Mouse (Mus musculus) C2C12 (cell line): ENCODE data around the gene Gm28048. TPM values are rescaled to one million over a fixed set of nuclear protein-coding genes. Genes with fewer than 3 reads are reported as not detected.

Experiments
- H3K27me3 ChIP-seq: one replicate; pipeline ENCODE4 v1.6.1; 2011; ENCODE audit not compliant: control insufficient read depth, insufficient read depth, insufficient read length
- H3K36me3 ChIP-seq: one replicate; pipeline ENCODE4 v1.6.1; 2011; ENCODE audit not compliant: control insufficient read depth, insufficient read depth
- H3K4me3 ChIP-seq: one replicate; pipeline ENCODE4 v1.5.1; 2011; ENCODE audit warnings: mild to moderate bottlenecking, control low read depth; ENCODE audit not compliant: poor library complexity, insufficient read depth, severe bottlenecking
- H3K79me2 ChIP-seq: one replicate; pipeline ENCODE4 v1.6.1; 2011; ENCODE audit not compliant: control insufficient read depth, insufficient read depth
- H3K79me3 ChIP-seq: one replicate; pipeline ENCODE4 v1.6.1; 2011; ENCODE audit warnings: low read depth, control low read depth
- H3ac ChIP-seq: one replicate; pipeline ENCODE3; 2011; ENCODE audit warnings: low read depth; ENCODE audit not compliant: control insufficient read depth, insufficient read length
- CEBPB ChIP-seq: IDR thresholded peaks from one replicate; pipeline ENCODE4 v1.6.1; 2011; ENCODE audit warnings: low read depth, mild to moderate bottlenecking, control low read depth, moderate library complexity
- CTCF ChIP-seq: IDR thresholded peaks from one replicate; pipeline ENCODE4 v1.5.1; 2011; ENCODE audit not compliant: control insufficient read depth, insufficient read depth, insufficient read length
- FOSL1 ChIP-seq: IDR thresholded peaks from one replicate; pipeline ENCODE4 v1.8.0; 2011; ENCODE audit warnings: mild to moderate bottlenecking, low read length; ENCODE audit not compliant: poor library complexity, insufficient read depth, severe bottlenecking
- MAX ChIP-seq: IDR thresholded peaks from one replicate; pipeline ENCODE4 v1.6.1; 2011; ENCODE audit warnings: mild to moderate bottlenecking, control low read depth
- MYOD1 ChIP-seq: IDR thresholded peaks from one replicate; pipeline ENCODE4 v1.6.1; 2011; ENCODE audit warnings: low read depth; ENCODE audit not compliant: control insufficient read depth, insufficient read length
- MYOG ChIP-seq: IDR thresholded peaks from one replicate; pipeline ENCODE4 v1.6.1; 2011; ENCODE audit not compliant: control insufficient read depth, insufficient read length; ENCODE audit errors: extremely low read depth
- USF1 ChIP-seq: IDR thresholded peaks from one replicate; pipeline ENCODE4 v1.6.1; 2011; ENCODE audit warnings: low read depth, mild to moderate bottlenecking, control low read depth, moderate library complexity
- polyA plus RNA-seq: library from polyadenylated mRNA; unstranded; fragments of >200 nt; fragmentation: generic; extraction: Trizol; gene quantifications from one replicate; pipeline ENCODE4 v1.2.1, GENCODE M21; 2012; ENCODE audit warnings: missing spikeins

Gm28048 gene
- polyA plus RNA-seq, 1 experiment = 1.4 TPM

DNA sequence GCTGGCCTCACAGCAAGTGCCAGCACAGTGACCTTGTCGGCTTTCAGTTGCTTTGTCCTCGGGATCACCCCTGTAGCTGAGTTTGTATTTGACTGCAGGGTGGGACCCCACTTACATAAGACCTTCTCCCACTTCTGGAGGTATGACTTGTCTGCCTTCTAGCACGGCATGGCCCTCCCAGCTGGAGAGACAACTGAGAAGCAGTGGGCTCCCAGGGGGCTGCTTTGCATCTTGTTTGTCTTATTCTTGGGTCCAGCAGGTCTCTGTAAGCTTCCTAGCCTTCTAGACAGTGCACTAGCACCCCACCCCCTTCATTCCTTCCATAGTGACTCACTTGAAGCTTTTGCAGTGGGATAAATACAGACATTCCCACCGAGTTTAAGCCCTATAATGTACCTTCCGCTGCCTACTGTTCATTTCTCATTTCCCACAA, 151.7 kb downstream of the Gm28048 start:
- Histone ChIP-seq H3ac (no peak overlapping the region), H3K79me3 (peaks cover 2% of the 10 kb centered on the region), H3K27me3 (no peaks in the 10 kb centered on the region), H3K4me3 (no peak overlapping the region), H3K79me2 (no peaks in the 10 kb centered on the region), H3K36me3 (peaks cover 5% of the 10 kb centered on the region)
- TF ChIP-seq MYOG (no peak), USF1 (no peak), MAX (no peak), MYOD1 (no peak)

DNA sequence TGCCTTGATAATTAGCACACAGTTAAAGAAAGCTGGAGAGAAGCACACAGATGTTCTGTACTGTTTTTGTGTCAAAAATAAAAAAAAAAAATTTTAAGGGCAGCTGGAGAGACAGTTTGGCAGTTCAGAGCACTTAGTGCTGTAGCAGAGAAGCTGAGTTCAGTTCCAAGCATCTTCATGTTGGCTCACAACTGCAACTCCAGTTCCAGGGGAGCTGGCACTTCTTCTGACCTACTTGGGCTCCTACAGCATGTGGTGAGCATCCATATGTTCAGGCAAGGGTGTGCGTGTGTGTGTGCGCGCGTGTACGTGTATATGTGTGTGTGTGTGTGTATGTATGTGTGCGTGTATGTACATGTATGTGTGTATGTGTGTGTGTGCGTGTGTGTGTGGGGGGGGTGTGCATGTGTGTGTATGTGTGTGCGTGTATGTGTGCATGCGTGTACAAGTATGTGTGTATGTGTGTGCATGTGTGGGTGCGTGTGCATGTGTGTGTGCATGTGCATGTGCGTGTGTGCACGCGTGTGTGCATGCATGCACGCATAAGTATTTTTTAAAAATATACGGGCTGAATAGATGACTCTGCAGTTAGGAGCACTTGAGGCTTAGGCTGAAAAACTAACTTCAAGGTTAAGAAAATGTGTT, 152.8 kb downstream of the Gm28048 start:
- no peaks in the 10 kb centered on the region for H3K79me2 ChIP-seq
- H3K27me3 ChIP-seq = no peaks in the 10 kb centered on the region
- no peak overlapping the region for H3K4me3 ChIP-seq

DNA sequence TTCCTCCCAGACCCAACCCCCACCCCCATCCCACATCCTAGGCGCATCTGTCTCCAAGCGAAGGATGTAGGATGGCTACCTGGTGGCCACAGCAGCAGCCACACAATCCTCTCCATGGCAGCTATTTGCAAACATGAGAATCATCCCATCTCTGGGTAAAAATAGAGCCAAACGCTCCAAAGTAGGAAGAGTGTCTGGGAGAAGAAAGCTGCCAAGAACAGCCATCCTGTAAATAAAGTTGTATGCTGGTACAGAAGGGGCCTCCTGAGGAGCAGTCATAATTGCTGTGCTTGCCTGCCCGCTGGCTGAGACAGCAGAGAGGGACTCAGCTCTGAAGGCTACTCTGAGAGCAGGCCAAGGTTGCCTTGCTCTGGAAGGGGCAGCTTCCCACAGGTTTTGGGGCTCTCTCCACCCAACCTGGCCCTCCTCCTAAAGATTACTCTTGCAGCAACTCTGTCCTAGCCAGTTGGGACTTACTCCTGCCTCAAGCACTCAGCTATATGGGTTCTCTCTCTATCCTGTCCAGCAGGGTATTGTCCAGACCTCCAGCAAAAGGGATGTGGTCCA, 154.3 kb downstream of the Gm28048 start:
- Histone ChIP-seq H3K79me3 (no peaks in the 10 kb centered on the region), H3K4me3 (no peak overlapping the region), H3ac (no peak overlapping the region), H3K27me3 (no peaks in the 10 kb centered on the region), H3K36me3 (no peaks in the 10 kb centered on the region), H3K79me2 (no peaks in the 10 kb centered on the region)
- TF ChIP-seq CEBPB = no peak

More for the DNA sequence above, 152.8 kb downstream of the Gm28048 start:
- H3ac ChIP-seq = no peak overlapping the region
- peaks cover 1% of the 10 kb centered on the region for H3K36me3 ChIP-seq
- peaks cover 2% of the 10 kb centered on the region for H3K79me3 ChIP-seq
- TF ChIP-seq MYOG (no peak), FOSL1 (no peak), CEBPB (no peak), MAX (no peak), USF1 (no peak), MYOD1 (no peak), CTCF (no peak)

DNA sequence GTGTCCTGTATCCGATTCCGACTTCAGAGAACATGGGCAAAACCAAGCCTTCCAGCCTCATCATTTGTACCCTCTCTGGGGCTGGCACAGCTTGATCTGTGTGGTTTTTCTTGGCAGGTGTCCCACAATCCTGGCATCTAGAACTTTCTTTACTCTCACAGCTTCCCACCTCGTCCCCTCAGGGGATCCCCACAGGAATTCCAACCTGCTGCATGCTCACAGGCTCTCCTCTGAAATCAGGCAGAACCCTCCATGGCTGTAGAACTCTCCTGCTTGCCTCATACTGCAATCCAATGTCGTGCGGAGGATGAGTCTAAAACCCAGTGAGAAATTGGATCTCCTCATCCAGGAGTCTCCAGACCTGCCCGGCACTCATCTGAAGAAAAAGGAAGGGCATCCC, 155.2 kb downstream of the Gm28048 start:
- TF ChIP-seq USF1 = no peak
- TF ChIP-seq FOSL1 = no peak
- TF ChIP-seq MYOD1 = no peak
- TF ChIP-seq MAX = no peak
- no peak for TF ChIP-seq CEBPB
- no peak for TF ChIP-seq CTCF
- no peak for TF ChIP-seq MYOG
- no peak overlapping the region for H3K4me3 ChIP-seq
- no peaks in the 10 kb centered on the region for H3K79me3 ChIP-seq
- H3ac ChIP-seq = no peak overlapping the region
- H3K79me2 ChIP-seq = no peaks in the 10 kb centered on the region
- no peaks in the 10 kb centered on the region for H3K36me3 ChIP-seq
- H3K27me3 ChIP-seq = no peaks in the 10 kb centered on the region

DNA sequence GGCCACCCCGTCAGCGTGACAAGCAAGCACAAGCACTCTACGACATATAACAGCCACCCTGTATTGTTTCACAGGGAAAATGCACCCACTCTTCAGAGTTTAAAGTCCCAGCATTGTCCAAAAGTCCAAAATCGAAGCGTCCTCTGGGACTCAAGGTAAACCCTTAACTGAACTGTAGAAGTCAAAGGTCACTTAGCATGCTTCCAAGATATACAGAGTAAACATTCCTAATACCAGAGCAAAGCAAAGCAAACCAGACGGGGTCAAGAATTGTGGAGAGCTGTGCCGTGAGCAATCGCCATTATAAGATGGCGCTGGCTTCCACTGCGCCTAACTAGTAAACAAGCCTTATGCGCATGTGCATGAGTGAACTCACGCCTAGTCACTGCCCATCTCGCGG, 155.8 kb downstream of the Gm28048 start:
- TF ChIP-seq MAX (no peak), MYOD1 (no peak)
- no peaks in the 10 kb centered on the region for H3K27me3 ChIP-seq
- no peaks in the 10 kb centered on the region for H3K36me3 ChIP-seq
- no peak overlapping the region for H3K4me3 ChIP-seq
- no peaks in the 10 kb centered on the region for H3K79me3 ChIP-seq
- no peaks in the 10 kb centered on the region for H3K79me2 ChIP-seq
- H3ac ChIP-seq = no peak overlapping the region

DNA sequence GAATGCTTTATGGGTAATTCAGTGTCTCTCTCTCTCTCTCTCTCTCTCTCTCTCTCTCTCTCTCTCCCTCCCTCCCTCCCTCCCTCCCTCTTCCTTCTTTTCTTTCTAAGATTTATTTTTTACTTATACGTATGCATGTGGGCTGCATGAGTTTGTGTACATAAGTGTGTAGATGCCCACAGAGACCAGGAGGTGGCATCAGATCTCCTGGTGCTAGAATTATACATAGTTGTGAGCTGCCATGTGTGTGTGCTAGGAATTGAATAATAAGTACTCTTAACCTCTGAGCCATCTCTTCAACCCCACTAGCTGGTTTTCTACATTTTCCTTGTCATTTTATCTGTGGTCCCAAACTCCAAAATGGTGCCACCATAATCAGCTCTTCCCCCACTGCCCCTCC, 156.3 kb downstream of the Gm28048 start:
- no peak for TF ChIP-seq CTCF
- TF ChIP-seq FOSL1 = no peak
- TF ChIP-seq CEBPB = no peak
- TF ChIP-seq MYOG = no peak
- TF ChIP-seq MYOD1 = no peak
- TF ChIP-seq MAX = no peak
- no peak for TF ChIP-seq USF1
- Histone ChIP-seq H3K79me3 (no peaks in the 10 kb centered on the region), H3K79me2 (no peaks in the 10 kb centered on the region), H3ac (no peak overlapping the region), H3K36me3 (no peaks in the 10 kb centered on the region), H3K27me3 (no peaks in the 10 kb centered on the region), H3K4me3 (no peak overlapping the region)
